Mouse (Mus musculus) gonadal fat pad, adult 2 months (tissue): Measurements from ENCODE around the gene Phldb1. TPM values are rescaled to one million over a fixed set of nuclear protein-coding genes. Genes with fewer than 3 reads are reported as not detected.
"Not testable (repeated sequence)": the region's sequence is repeated elsewhere in the genome, so short reads cannot be mapped to it uniquely, and the experiment has no call there.

Source experiments
- DNase-seq: peaks from one replicate; pipeline ENCODE4 v3.0.0-alpha.2; 2012; ENCODE audit warnings: low read depth
- polyA plus RNA-seq: library from polyadenylated mRNA; depleted of rRNA; stranded (reverse); fragments of >200 nt; gene quantifications from 2 replicates; pipeline ENCODE4 v1.2.3, GENCODE M21; 2012; rRNA removed

Gene Phldb1
- polyA plus RNA-seq, 1 experiment, result 117 TPM

DNA sequence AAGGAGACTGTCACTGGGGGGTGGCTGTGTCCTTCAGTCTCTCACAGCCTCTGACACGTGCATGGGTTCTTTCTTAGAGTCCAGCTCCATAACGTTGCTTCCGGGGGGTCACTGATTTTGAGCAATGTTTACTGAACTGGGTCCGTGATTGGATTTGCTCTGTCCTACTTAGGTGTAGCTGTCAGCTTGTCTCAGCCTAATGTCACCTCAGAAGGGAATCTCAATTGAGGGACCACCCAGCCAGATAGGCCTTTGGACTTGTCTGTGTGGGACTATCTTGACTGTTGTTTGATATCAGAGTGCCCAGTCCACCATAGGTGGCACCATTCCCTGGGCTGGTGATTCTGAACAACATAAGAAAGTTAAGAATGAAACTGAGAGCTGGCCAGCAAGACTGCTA lies 81.1 kb downstream of the Phldb1 start:
- DNase-seq, result no peak

DNA sequence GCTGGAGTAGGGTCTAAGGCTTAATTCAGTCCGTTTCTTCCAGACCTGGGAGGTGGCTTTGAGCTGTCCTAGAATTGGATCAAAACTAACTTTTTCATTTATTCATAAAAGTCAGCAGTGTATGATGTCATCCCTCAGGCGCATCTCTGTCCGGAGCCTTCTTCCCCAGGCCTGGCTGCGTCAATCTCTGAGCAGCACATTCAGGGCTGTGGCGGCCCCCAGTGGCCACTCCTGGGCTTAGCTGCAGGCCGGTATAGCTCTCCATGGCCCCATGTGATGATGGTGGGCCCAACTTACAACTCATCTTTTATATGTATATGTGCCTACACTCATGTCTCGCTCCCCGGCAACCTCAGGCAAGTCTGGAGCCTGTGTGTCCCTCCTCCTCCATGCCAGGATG lies 83.0 kb downstream of the Phldb1 start:
- no peak for DNase-seq

DNA sequence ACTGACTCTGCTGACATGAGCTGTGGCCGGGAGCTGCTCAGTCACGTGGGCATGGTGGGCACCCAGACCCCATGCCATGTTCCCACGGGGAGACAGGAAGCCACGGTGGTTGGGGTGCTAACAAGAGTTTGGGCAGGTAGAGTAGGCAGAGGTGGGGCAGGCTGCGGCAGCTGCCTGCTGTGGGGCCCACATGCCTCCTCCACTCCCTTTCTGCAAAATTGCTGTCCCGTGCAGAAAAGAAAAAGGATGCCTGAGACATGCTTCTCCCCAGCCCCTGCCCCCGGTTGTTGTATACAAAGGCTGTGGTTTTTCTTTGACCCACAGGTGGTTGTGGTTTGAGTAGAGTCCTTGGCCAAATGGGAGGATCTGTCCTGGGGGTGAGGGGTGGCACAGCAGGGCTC lies 86.1 kb downstream of the Phldb1 start:
- no peak for DNase-seq

DNA sequence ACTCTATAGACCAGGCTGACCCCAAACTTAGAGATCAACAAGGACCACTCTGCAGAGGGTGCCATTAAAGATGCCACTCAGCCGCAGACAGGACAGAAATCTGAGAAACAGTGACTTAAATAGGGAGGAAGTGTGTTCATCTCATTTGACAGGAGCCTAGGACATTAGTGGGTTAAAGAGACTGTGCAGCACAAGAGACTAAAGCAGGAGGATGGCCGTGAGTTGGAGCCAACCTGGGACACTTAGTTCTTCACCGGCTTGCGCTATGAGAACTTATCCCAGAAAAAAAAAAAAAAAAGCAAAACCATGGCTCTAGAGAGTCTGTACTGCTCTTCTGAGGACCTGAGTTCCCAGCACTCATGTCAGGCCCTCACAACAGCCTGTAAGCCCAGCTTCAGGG lies 87.3 kb downstream of the Phldb1 start:
- no peak for DNase-seq

DNA sequence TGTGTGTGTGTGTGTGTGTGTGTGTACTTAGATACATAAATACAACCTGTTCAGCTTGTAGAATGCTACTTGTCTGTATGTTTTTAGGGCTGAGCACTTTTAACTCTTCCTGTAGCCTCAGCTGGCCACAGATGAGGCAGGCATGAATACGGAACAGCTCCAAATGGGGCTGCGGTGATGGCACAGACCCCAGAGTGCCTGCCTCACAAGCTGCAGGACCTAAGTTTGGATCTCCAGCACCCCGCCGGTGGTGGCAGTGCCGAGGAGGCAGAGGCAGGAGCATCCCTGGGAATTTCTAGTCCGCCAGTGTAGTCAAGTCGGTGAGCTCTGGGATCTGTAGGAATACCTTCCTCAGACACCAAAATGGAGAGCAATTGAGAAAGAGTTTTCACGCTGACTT lies 88.0 kb downstream of the Phldb1 start:
- DNase-seq, result no peak

DNA sequence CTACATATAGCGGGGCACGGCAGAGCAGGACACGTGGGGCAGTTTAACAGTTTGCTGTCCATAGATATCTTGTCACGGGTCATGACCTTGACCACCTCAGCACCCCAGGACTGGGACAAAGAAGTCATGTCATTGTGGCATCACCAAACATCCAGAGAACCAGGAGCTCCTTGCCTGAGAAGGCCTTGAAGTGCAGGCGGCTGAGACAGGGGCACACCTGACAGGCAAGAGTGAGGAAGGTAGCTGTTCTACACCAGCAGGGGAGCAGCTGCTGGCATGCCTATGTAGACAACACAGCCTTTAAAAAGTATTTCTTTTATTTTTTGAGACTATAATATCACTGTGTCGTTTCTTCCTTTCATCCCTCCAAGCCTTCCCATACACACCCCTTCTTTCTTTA lies 88.6 kb downstream of the Phldb1 start:
- no peak for DNase-seq

DNA sequence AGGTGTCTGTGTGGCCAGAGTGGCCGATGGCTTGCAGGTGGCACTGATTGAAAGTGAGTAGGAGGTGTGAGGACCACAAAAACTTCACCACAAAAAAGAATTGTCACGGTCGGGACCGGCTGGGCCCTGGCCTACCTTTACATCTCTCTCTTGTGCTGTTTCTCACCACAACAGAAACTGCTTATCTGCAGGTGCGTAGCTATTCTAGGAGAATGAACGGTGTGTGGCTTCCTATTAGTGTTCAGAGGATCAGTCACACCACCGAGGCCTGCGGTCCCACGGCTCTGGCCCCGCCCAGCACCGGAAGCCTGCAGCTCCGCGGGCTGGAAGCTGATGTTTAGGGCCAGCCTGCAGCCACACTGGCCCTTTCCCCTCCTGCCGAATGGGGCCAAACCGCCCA lies 89.1 kb downstream of the Phldb1 start:
- DNase-seq, result no peak

DNA sequence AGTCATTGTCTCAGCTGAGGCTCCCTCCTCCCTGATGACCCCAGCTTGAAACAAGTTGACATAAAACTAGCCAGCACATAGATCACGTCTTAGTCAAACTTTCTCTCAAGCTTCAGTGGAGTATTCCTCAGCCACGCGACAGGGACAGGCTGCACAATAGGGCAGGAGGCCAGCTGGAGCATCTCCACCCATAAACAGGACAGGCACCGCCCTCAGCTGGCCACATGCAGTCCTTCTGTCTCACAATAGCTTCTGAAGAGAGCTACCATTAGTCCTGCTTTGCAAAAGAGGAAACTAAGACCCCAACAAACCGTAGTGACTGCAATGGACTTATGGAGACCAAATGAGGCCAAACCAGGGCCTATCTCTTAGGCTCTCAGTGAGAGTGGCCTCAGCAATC lies 89.5 kb downstream of the Phldb1 start:
- no peak for DNase-seq

DNA sequence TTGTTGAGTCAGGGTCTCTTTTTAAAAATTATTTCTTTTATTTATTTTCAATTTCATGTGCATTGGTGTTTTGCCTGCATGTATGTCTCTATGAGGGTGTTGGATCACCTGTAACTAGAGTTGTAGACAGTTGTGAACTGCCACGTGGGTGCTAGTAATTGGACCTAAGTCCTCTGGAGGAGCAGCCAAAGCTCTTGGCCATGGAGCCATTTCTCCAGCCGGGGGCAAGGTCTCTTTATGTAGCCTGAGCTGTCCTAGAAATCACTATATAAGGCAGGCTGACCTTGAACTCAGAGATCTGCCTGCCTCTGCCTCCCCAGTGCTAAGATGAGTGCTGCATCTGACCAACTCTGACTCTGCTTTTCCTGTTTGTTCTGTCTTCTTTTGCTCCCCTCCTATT lies 90.8 kb downstream of the Phldb1 start:
- no peak for DNase-seq

DNA sequence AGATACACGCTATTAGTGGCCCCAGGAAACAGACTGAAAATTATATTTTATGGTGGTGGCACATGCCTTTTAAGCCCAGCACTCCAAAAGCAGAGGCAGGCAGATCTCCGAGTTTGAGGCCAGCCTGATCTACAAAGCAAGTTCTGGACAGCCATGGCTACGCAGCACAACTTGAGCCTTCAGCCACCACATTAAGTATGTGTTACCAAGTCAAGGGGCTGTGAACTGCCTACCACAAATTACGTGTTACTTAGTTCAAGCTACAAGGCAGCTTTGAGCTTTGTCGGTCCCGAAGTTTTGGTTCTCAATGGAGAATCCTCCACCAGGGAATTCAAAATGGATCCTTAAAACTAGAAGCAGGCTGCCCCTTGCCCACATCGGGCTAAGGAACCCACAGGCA lies 91.9 kb downstream of the Phldb1 start:
- DNase-seq, result no peak

DNA sequence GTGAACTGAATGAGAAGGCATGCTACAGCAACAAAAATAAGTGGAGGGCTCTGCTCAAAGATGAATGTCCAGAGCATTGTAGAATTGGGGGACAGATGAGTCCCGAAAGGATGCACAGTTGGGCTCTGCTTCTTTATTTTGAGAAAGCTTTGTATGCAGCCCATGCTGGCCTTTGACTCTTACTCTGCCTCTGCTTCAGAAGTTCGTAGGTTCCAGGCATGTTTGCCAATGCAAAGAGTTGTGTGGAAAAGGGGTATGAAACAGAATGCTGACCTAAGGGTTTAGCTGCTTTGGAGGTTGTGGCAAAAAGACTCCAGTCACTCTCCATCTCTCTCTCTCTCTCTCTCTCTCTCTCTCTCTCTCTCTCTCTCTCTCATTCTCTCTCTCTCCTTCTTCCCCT lies 93.4 kb downstream of the Phldb1 start:
- DNase-seq, result no peak

DNA sequence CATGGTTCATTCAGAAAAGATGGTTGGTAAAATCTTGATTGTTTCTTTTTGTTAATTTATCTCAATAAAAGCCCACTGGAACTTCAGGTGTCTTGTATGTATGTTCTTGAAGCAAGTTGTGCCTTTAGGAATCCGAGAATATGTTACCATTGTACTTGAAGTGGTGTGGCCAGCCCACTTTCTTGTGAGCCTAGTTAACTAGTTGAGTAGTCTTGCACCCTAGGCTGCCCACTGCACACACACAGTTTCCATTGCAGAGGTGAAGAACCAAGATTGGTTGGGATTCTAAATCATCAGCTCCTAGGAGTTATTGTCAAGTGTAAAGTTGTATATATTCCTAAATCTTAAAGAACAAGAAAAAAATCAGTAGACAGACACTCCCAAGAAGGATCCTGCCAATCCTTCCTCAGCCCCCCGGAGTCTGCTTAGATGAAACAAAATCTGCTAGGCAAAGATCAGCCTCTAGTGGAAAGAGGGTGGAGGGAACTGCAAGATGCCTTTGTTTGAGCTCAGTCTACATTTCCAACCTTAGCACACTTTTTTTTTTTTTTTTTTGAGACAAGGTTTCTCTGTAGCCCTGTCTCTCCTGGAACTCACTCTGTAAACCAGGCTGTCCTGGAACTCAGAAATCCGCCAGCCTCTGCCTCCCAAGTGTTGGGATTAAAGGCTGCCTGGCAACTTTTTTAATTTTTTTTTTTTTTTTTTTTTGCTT lies 94.2 kb downstream of the Phldb1 start:
- DNase-seq, result no peak

DNA sequence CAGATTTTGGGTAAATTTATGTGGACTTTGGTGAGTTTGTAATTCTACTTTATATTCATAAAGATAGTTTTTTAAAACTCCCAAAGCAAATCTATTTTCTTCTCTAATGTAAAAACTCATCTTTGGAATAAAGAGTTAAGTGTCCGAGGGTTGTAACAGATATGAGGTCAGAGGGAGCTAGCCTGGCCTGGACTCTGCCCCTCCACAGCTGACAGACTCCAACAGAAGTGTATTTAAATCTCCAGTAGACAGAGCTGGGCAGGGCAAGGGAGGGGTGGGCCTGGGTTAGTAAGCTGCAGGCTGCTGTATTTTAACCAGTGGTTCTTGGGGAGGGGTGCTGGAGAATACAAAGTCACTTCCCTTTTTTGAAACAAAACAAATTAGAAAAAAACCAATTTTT lies 95.0 kb downstream of the Phldb1 start:
- not testable (repeated sequence) for DNase-seq

DNA sequence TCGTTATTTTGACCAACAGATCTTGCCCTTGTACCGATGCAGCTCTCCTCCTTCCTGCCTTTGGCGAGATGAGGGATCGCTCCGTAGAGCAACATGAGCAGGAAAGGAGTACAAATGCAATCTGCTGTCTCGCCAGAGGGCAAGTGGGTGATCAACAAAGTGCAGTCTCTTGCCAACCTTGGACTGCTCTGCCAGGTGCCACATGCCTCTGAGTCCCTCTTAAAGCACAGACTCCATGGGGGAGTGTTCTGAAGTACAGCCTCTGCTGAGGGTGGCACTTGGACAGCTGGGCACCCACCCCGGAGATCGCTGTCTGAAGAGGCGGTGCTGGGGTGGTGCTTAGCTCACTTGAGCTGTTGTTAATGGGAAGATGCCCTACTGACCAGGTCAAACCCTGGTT lies 96.3 kb downstream of the Phldb1 start:
- DNase-seq, result not testable (repeated sequence)

DNA sequence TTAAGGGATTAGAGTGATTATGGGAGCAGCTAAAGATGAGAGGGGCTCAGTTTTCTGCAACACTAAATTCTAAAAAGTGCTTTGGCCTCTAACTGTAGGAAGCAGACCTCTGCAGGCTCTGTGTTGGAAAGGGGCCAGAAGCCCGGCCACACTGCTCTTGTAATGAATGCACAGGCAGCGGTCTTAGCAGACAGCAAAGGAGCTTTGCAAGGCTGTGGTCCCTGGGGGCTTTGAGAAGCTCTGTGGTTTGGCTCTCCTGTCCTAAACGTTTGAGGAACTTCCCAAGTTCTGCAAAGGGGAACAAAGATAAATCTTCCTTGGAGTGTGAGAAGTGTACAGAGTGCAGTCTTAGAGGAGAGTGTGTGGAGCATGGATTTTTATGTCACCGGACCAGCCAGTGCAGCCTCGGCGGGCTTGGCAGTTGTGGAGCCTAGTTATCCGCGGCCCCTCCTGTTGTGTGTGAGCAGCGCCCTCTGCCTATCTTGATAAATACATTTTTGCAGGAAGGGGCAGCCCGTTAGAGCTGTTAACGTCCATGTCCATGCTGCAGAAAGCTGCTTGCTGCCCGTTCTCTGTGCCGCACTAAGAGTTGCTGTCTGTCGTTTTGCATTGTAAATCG lies 97.3 kb downstream of the Phldb1 start:
- DNase-seq, result no peak

Other genes starting within 250 kb of the Phldb1 start
- gene Cxcr5, start 173.3 kb downstream of the Phldb1 start, polyA plus RNA-seq, result 0.88 and 1.2 TPM in 2 replicates
- gene Ddx6, start 130.3 kb downstream of the Phldb1 start, polyA plus RNA-seq, result 22.8 and 32.0 TPM in 2 replicates
- 0.45 TPM in 1 of 2 replicates, not detected in the other for gene Treh, start 62.0 kb downstream of the Phldb1 start, polyA plus RNA-seq
- gene Arcn1, start 32.6 kb upstream of the Phldb1 start, polyA plus RNA-seq, result 60.6 and 60.8 TPM in 2 replicates
- gene Ift46, start 32.7 kb upstream of the Phldb1 start, polyA plus RNA-seq, result 55.0 and 67.3 TPM in 2 replicates
- gene Tmem25, start 64.1 kb upstream of the Phldb1 start, polyA plus RNA-seq, result 2.9 and 3.3 TPM in 2 replicates
- gene Ttc36, start 67.9 kb upstream of the Phldb1 start, polyA plus RNA-seq, result 1.3 and 3.0 TPM in 2 replicates
- gene Kmt2a, start 146.1 kb upstream of the Phldb1 start, polyA plus RNA-seq, result 12.9 and 19.1 TPM in 2 replicates
- 338 and 450 TPM in 2 replicates for gene Atp5l, start 185.5 kb upstream of the Phldb1 start, polyA plus RNA-seq
- 17.0 and 21.1 TPM in 2 replicates for gene Ube4a, start 230.4 kb upstream of the Phldb1 start, polyA plus RNA-seq
- gene Cd3g, start 245.2 kb upstream of the Phldb1 start, polyA plus RNA-seq, result 0.28 and 0.31 TPM in 2 replicates
- 0.22 and 0.36 TPM in 2 replicates for gene Cd3d, start 246.6 kb upstream of the Phldb1 start, polyA plus RNA-seq